ENCODE assay signal across 8 mouse cellular contexts in genomic region chr12:8313270-8313771, GRCm38 (mm10). TPM values are rescaled to one million over a fixed set of nuclear protein-coding genes. Genes with fewer than 3 reads are reported as not detected.
DNase-seq lines count a peak whose midpoint lies in the region; ATAC-seq and TF ChIP-seq lines count a peak whose summit lies in the region.

TSS of gene Hs1bp3 (plus strand) at chr12:8313432.

- WGBS in cerebellum, adult 2 months, result under 1% methylated on average over 38 of the region's 38 CpGs

- peak; percentile 65 for TF ChIP-seq POLR2A in cerebellum, adult 2 months (IDR thresholded peaks at IDR 0.05; ENCODE audit: borderline replicate concordance, insufficient read depth, low read length)

- no peaks in the 10 kb centered on the region for H3K27me3 ChIP-seq in cerebellum, adult 2 months (ENCODE audit: control insufficient read depth, insufficient read depth, low read length)

- peak within 1 kb of the TSS; percentile 86 for H3K4me3 ChIP-seq in cerebellum, adult 2 months (replicated peaks; ENCODE audit: insufficient read depth, low read depth, low read length)

- peak within 1 kb of the TSS; percentile 6; the same call in 1 of the 2 replicates for H3K27ac ChIP-seq in cerebellum, adult 2 months (ENCODE audit: insufficient read depth, low read length)

- ATAC-seq in hematopoietic stem cell, adult 5-6 weeks (replicated peaks in 1 of 2; ENCODE audit: insufficient read depth in 1 of 2, low FRiP score in 2 of 2, low TSS enrichment in 1 of 2, low read depth in 1 of 2, poor library complexity in 2 of 2, severe bottlenecking in 2 of 2), result peak; percentile 85 to 89

- H3K4me1 ChIP-seq in cerebellum, adult 2 months (ENCODE audit: control insufficient read depth, insufficient read depth, low read length), result peaks cover 8% of the 10 kb centered on the region

- DNase-seq in MEL-GATA-1-ER (ENCODE audit: extremely low read depth, low read depth), result peak; percentile 57
- peak; percentile 83 to 86 for DNase-seq in cerebellum, adult 2 months
- peak; percentile 71 for DNase-seq in forelimb bud, embryonic 11.5 days (ENCODE audit: low read depth, low spot score)
- DNase-seq in layer of hippocampus, postnatal 10 days (ENCODE audit: low spot score in 2 of 2), result peak; percentile 87 to 91
- peak; percentile 91 for DNase-seq in lung, postnatal 10 days
- DNase-seq in ovary, postnatal 14 days (ENCODE audit: low spot score), result peak; percentile 84
- DNase-seq in thymus, postnatal 14 days, result peak; percentile 89

- TF ChIP-seq CTCF in cerebellum, adult 2 months (IDR thresholded peaks at IDR 0.05; ENCODE audit: borderline replicate concordance, insufficient read depth, low read depth, low read length), result peak; percentile 86

RNA-seq across cellular contexts. Expression of gene Hs1bp3, which starts in this region (rescaled TPM):
- 14.7 and 15.8 TPM in 2 replicates for polyA plus RNA-seq in cerebellum, adult 2 months (2012; rRNA removed)
- 7.7 and 10.5 TPM in 2 replicates for total RNA-seq in hematopoietic stem cell, adult 5-6 weeks (2017)
- 10 to 100 TPM; 10.5 to 12.0 TPM for total RNA-seq in layer of hippocampus, postnatal 10 days (2021)

Comparison
In these comparisons a context has a peak if more than half of its experiments do, and no peak if none do; other contexts are left out.
1. Peak in every context shown above with its lines: DNase-seq, ATAC-seq, H3K4me3 ChIP-seq and H3K27ac ChIP-seq.